Mouse (Mus musculus): Measurements from ENCODE around the gene Phgdh. TPM values are rescaled to one million over a fixed set of nuclear protein-coding genes. Genes with fewer than 3 reads are reported as not detected.
A peak's percentile ranks its signal among the peaks of the same experiment; 100 is the strongest.
"Not testable (repeated sequence)": the region's sequence is repeated elsewhere in the genome, so short reads cannot be mapped to it uniquely, and the experiment has no call there.

Phgdh gene
- total RNA-seq (2021) = 1 to 10 TPM; 5.7 to 7.0 TPM
- long read RNA-seq, experiment 1, partial matches to known transcripts = 0 of 4 reads
- long read RNA-seq, experiment 1, other reads (novel, unspliced or antisense) = 0 of 4 reads
- long read RNA-seq, experiment 2, transcript Phgdh-201 (12 exons, 1,893 nt) = major isoform, 15 of 15 reads
- long read RNA-seq, experiment 2, partial matches to known transcripts = 0 of 15 reads
- long read RNA-seq, experiment 2, other reads (novel, unspliced or antisense) = 0 of 15 reads

DNA sequence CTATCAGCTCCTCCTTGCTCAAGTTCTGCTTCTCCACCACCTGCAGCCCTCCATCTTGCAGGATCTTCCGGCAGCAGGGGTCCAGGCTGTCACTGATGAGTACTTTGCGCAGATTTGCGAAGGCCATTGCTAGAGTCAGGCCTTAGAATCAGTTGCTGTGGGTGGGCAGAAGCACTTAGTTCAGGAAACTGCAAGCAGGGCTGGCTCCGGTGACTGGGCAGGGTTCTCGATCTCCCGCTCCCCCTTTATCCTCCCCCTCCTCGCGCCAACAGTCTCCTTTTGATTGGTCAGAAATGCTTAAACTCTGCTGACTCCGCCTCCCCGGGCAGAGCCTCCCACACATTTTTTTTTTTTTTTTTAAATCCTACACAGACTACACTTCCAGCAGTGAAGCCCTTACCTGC lies at the start of gene Phgdh:
Gene Phgdh (minus strand): TSS at position 285 of the 404 bp plus-strand sequence.
- peak; percentile 64 for DNase-seq
- intact Hi-C loops (cut with DNase I; ENCODE audit: low total_unique reads) = not testable (repeated sequence)

DNA sequence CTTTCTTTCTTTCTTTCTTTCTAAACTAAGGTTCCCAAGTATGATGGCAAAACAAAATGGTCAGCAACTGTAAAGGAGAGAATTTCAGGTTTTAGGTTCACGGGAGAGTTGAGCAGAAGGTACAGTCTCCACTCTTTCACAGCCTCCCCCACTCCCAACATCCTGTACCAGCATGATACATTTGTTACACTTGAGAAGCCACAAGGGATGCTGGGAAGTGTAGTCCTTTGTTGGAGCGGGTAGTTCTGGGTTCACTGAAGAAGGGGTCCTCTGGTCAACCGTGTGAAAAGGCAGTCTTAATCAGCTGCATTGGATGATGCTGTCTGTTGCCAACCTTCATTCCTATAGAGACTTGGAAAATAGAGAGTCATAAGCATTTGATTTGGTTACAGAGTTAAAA lies 49.5 kb upstream of the Phgdh start:
- intact Hi-C loops (cut with DNase I; ENCODE audit: low total_unique reads) = no loop called here
- DNase-seq = no peak

DNA sequence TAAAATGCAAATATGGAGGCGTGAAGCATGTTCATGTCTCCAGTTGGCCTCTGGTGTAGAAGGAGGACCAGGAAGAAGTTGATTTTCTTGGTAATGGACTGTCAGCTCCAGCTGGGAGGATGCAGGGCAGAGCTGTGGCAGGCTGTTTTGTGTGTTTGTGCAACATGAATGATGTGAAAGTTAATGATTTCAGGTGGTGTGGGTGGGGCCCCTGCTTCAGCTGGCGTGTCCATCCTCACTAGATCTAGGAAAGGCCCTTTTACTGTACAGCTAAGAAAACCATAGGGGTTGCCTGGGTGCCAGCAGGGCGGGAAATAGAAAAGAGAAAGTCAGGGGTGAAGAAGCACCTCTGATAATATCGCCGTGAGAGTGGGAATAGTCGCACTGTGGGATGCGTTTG lies 48.0 kb upstream of the Phgdh start:
- intact Hi-C loops (cut with DNase I; ENCODE audit: low total_unique reads) = no loop called here
- no peak for DNase-seq

DNA sequence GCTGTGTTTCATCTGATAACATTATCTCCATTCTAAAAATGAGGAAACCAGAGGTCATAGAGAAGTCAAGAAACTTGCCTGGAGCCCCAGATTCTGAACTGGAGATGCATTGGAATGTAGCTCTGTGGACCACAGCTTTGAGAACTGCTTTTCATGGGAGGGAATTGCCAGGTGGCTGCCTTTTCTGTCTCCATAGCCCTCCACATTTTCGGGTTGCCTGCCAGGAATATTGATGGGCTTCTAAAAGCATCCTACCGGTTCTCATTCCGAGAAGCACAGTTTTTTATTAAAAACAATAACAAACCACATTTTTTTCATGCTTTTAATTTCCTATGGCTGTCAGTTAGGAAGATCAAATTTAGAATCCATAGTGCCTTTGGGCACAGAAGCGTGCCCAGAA lies 47.3 kb upstream of the Phgdh start:
- DNase-seq = no peak
- intact Hi-C loops (cut with DNase I; ENCODE audit: low total_unique reads) = no loop called here

DNA sequence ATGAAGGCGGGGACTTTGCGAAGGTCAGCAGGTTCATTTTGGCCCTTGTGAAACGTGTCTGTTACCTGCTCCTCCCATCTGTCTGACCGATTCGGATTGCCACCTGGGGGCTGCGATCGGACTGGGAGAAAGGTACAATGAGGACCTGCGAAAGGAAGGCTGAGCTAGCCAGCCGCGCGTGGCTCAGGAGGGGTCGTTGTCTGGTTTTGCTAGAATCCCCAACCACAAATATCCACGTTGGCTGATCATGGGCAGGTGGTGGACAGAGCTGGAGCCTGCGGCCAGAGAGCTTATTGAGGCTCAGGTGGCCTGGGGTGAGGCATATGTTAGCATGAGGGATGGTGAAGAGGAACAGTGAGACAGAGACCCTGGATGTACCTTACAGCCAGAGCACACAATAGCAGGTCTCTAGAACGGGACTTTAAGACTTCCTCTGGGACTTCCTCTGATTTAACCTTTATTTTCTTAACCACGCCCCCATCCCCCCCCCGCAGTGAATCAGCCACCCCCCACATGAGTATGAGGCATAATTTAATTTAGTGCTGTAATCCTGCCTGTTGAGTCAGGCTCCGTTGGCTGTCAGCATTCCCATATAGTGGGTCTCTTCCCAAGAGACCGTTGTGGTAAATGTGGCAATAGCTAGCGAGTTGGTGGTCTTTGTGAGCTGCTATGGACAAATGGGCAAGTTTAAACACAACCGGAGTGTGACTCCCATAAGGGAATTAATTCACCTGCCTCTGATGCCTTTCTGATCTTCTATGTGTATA lies 43.4 kb upstream of the Phgdh start:
- intact Hi-C loops (cut with DNase I; ENCODE audit: low total_unique reads) = no loop called here
- DNase-seq = no peak

DNA sequence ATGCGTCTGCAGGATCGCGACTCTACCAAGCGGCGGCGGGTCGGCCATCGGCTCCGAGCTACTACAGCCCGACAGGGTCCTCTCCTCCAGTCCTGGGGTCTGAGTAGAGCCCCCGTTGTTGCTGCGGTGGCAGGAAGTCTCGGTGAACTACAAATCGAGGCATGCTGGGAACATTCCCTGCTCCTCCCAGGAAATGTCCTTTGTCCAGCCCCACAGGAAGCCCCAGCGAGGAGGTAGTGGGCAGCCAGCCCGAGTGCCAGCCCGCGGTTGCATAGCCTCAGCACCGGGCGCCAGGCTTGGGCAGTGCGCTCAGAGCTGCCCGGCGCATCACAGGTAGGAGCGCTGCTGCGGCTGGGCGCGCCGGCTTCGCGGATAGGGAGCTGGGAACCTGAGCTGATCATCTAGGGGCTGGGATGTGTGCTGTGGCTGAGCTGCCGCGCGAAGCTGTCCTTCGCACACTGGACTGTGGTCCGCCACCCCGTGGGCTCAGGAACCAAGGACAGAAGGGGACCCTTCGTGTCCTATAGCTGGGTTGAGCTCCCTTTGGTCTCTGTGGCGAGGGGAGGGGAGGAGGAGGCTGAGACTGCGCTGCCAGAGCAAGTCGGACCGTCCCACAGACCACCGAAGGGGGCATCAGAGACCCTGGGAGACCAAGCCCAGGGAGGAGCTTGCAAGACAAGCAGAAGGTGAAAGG lies 42.6 kb upstream of the Phgdh start, which contains the start of gene Zfp697:
Gene Zfp697 (plus strand): TSS at position 216 of the 694 bp plus-strand sequence.
- intact Hi-C loops (cut with DNase I; ENCODE audit: low total_unique reads) = no loop called here
- DNase-seq = peak; percentile 78

DNA sequence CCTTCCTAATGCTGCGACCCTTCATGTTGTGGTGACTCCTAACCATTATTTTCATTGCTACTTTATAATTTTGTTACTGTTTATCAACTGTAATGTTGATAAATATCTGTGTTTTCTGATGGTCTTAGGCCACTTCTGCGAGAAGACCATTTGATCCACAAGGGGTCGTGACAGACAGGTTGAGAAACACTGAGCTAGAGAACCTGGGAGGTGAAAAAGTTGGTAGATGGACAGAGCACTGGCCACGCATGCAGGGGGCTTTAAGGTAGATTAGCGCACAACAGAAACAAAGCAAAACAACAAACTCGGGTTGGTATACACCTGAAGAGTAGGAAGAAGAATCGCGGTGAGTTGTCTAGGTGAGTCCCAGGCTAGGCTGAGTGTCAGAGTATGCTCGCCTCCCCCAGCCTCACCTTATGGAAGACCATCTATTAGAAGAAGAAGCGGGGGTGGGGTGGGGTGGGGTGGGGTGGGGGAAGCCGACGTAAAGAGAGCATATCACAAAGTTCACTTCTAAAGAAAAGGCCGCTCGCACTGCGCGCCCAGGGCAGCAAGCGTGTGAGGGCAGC lies 42.0 kb upstream of the Phgdh start:
- intact Hi-C loops (cut with DNase I; ENCODE audit: low total_unique reads) = no loop called here
- DNase-seq = no peak

DNA sequence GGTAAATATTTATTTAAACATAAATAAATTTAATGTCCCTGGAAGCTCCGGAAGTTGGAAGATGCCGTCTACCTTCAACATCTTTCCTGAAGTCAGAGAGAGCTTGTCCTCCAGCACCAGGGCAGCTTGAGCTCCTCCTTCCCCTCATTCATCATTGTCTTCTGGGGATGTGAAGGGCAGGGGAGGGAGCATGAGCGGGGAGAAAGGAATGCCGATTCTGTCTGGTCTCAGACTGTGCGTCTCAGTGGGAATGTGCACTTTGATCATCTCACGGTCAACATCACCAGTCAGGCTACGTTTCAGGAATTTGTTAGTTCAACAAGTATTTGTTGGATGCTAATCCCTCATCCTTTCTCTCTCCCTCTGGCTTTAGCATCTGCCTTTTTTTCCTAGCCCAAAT lies 39.4 kb upstream of the Phgdh start:
- intact Hi-C loops (cut with DNase I; ENCODE audit: low total_unique reads) = loop anchor here (5.0 kb wide), 1 partner anchor 43 kb away; no protein-coding TSS in a partner anchor
- DNase-seq = no peak

DNA sequence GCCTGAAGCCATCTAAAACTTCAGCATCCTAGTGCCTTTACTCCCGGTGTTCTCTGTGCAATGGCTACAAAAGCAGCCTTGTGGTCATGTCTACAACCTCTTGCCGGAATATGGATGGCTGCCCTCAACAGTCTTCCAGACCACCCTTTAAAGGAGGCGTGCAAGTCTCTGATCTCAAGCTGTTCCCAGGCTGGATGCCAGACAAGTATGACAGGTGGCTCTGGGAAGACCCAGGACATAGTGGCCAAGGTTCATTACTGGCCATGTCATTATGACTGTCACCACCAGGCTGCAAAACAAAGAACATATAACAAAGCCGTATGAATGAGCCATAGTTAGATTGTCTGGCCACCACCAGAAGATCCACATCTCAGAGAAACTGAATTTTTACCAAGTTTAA lies 38.5 kb upstream of the Phgdh start:
- intact Hi-C loops (cut with DNase I; ENCODE audit: low total_unique reads) = loop anchor here (5.0 kb wide), 1 partner anchor 44 kb away; no protein-coding TSS in a partner anchor
- DNase-seq = no peak

DNA sequence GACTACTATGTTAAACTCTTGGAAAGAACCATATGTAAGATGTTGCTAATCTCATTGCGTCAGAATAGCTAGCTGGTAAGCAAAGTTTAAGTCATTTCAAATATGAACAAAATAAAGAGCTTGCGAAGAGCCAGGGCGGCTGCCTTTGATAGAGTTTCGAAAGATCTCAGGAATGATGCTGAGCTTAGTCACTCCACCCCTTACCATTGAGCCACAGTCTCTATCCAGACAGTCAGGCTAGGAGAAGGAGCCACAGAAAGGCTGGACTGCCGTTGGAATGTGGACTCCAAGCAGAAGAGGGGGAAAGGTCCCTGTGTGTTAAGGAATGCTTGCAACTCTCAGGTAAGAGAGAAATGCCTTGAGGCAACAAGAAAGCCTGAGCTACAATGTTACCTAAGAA lies 35.2 kb upstream of the Phgdh start:
- DNase-seq = no peak
- intact Hi-C loops (cut with DNase I; ENCODE audit: low total_unique reads) = loop anchor here (5.0 kb wide), 1 partner anchor 47 kb away; no protein-coding TSS in a partner anchor

DNA sequence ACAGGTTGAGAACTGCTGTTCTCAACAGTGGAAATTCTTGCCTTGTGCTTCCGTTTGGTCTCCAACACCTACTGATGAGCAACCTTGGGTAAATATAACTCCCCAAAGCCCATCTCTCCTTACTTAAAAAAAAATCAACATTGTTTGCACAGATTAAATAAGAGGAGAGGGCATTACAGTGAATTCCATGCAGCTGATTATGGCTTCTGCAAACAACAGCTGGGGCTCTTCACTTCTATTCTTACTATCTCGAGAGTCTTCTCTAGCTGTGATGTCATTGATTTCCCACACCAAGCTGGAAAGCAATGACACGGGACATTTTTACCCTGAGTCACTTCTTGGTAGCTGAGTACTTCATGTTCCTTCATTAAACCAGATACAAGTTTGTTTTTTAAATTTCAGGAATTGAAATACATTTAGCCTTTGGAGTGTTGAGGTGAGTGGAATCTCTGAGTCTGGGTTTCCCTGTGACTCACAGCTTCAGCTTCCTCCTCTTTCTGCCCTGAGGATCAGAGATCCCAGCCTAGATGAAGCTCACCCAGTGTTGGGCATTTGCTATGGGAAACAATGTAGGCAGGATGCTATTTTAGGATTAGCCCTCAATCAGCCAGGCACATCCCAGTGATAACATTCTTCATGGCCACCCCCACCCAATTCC lies 34.4 kb upstream of the Phgdh start:
- no peak for DNase-seq
- intact Hi-C loops (cut with DNase I; ENCODE audit: low total_unique reads) = no loop called here

DNA sequence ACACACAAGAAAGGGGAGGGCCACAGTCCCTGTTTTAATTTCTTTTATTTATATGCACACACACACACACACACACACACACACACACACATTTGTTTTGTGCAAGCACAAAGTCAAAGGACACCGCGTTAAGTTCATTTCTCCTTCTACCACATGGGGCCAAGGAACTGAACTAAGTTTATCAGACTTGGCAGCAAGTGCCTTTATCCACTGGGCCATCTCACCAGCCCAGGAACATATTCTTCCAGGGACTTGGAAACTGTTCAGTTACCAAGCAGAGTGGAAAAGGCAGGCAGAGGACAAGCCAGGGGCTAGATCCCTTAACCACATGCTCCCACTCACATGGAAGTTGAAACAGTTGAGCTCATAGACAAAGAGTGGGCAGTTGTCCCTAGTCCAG lies 29.0 kb upstream of the Phgdh start:
- intact Hi-C loops (cut with DNase I; ENCODE audit: low total_unique reads) = no loop called here
- no peak for DNase-seq

DNA sequence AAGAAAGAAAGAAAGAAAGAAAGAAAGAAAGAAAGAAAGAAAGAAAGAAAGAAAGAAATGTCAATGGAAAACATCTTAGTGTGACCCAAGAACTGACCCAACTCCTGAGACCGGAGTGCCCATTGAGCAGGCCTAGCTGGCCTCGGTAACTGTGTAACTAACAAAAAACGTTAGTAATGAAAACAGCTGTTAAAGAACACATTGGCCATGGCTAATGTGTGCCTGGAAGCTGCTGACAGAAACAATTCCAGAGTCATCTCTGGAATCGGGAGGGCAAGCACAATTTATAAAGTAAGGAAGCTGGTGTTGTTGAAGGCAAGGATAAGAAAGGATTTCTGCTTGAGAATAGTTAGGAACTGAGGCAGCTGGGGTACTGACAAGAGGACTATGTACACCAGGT lies 28.5 kb upstream of the Phgdh start:
- DNase-seq = no peak
- intact Hi-C loops (cut with DNase I; ENCODE audit: low total_unique reads) = no loop called here

DNA sequence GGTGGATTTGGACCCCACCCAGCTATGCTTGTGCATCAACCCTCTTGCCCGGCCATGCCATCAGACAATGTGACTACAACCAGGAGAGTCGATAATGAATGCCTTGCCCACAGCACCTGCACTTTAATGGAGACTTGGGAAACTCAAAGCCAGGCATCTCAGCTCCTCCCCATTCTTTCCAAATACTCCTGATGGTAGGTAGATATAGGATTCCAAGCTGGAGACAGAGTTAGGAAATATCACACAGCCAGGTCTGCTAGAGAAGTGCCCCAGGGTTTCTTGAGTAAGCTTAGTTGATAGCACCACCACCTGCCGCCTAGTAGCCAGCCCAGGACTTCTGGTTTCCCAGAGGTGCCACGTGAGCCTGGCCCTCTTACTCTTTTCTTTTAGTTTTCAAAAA lies 27.0 kb upstream of the Phgdh start:
- DNase-seq = no peak
- intact Hi-C loops (cut with DNase I; ENCODE audit: low total_unique reads) = no loop called here

DNA sequence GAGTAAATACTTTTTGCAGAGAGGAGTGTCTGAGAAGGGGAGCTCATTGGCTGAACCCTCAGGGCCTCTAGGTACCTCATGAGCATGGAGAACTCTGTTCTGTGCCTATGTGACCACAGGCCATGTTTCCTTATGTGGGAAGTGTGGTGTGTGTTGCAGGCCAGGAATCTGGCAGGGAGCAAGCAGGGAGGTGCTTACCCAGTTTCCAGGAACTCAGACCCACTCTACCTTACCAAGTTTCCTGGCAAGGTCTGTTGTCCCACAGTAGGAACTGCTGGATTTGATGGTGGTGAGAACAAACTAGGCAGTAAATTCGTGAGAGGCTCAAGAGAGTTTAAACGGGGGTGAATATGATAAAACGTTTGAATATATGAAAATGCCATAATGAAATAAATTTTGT lies 26.3 kb upstream of the Phgdh start:
- intact Hi-C loops (cut with DNase I; ENCODE audit: low total_unique reads) = no loop called here
- DNase-seq = no peak

DNA sequence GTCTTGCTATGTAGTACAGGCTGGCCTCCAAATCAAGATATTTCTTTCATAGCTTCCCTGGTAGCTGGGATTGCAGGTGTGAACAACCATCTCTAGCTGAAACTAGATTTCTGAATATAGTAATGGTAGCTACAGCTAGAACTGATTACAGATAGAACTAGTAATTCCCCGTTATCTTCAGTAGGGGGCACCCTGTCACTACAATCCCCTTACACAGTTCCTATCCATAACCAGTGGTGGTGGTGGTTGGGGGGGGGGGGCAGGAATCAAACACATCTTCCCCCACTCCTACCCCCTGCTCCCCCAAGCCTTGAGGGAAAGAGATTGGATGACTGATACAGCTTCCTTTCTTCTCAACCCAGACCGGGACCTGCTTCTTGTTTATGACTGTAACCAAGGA lies 23.0 kb upstream of the Phgdh start:
- DNase-seq = no peak
- intact Hi-C loops (cut with DNase I; ENCODE audit: low total_unique reads) = loop anchor here (5.0 kb wide), 1 partner anchor 80 kb away; no protein-coding TSS in a partner anchor

DNA sequence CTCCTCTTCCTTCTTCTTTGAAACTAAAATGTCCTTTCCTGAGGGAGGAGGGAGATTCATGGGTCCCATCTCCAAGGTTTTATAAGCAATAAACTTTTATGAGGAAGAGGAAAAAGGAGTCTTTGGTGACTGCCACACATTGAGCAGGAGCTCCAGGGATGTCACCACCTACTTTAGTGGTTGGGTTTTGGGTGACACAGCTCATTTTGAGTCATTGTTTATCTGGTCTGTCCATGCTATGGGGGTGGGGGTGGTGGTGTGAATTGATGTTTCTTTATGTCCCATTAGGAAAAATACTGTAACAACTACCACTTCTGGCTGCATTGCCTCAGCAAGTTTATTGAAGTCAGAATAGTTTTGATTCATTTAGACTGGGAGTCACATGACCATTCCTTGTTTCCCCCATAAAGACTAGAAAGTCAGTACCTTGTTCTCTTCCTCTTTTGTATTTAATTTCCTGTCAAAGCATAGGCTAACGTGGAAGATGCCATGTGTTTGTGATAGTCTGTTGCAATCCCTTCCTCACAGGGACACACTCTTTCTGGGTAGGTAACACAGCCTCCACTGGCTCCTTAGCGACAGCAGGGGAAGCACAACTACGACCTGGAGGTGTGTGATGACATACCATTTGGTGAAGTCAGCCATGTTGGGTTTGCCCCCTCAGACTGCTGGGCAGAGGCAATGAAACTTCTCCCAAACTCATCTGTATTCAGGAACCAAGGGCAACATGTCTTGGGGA lies 17.0 kb upstream of the Phgdh start:
- intact Hi-C loops (cut with DNase I; ENCODE audit: low total_unique reads) = no loop called here

DNA sequence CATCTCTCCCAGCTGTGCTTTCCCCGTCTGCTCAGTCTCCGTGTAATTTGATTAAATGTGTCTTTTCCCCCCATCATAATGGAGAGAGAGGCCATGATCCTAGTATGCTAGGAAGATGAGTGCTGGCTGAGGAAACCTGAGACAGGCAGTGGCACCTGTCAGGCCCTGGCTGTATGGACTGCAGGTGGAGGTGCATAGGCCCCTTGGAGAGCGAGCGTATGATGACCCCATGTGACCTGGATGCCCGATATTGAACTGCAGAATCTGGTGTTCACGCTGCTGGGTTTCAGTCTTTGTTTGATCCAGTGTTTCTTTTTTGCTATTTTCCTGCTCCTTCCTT lies 16.2 kb upstream of the Phgdh start:
- intact Hi-C loops (cut with DNase I; ENCODE audit: low total_unique reads) = no loop called here
- DNase-seq = no peak

More for the DNA sequence above, 17.0 kb upstream of the Phgdh start:
- no peak for DNase-seq

Data from gastrocnemius, postnatal 14 days (tissue).